Mouse (Mus musculus) embryonic facial prominence, embryonic 15.5 days (tissue): ENCODE measurements around the gene Gm6760. TPM values are rescaled to one million over a fixed set of nuclear protein-coding genes. Genes with fewer than 3 reads are reported as not detected.

Experiments
- ATAC-seq: fragments of 200-750 bp; cut with Nextera tagmentation; 2 replicates; pipeline ENCODE4 v1.8.0; 2017; ENCODE audit warnings: low read depth, moderate TSS enrichment; ENCODE audit not compliant: insufficient number of reproducible peaks, low FRiP score, low TSS enrichment
- H3K27ac ChIP-seq: fragments of 300-500 bp; sonication (generic); replicated peaks from 2 replicates; pipeline ENCODE4 v1.5.1; 2015; ENCODE audit warnings: mild to moderate bottlenecking, inconsistent platforms
- H3K27me3 ChIP-seq: fragments of 300-500 bp; sonication (generic); 2 replicates; pipeline ENCODE4 v1.6.1; 2015; ENCODE audit warnings: inconsistent platforms
- H3K36me3 ChIP-seq: fragments of 300-500 bp; sonication (generic); 2 replicates; pipeline ENCODE4 v1.6.1; 2015; ENCODE audit warnings: mild to moderate bottlenecking, inconsistent platforms
- H3K4me1 ChIP-seq: fragments of 300-500 bp; sonication (generic); 2 replicates; pipeline ENCODE4 v1.6.1; 2015; ENCODE audit warnings: inconsistent platforms
- H3K4me2 ChIP-seq: fragments of 300-500 bp; sonication (generic); replicated peaks from 2 replicates; pipeline ENCODE4 v1.6.1; 2015; ENCODE audit warnings: mild to moderate bottlenecking, inconsistent platforms
- H3K4me3 ChIP-seq: fragments of 300-500 bp; sonication (generic); replicated peaks from 2 replicates; pipeline ENCODE4 v1.5.1; 2015; ENCODE audit warnings: mild to moderate bottlenecking, inconsistent platforms
- H3K9ac ChIP-seq: fragments of 300-500 bp; sonication (generic); 2 replicates; pipeline ENCODE4 v1.6.1; 2015; ENCODE audit warnings: inconsistent platforms
- H3K9me3 ChIP-seq: fragments of 300-500 bp; sonication (generic); replicated peaks from 2 replicates; pipeline ENCODE4 v1.6.1; 2016; ENCODE audit warnings: inconsistent platforms
- WGBS: fragments of 180-500 bp; shearing (Covaris S2); methylation state at CpG from one replicate; pipeline ENCODE4 v1.1.7; 2015; 5-methylcytosine and 5-hydroxymethylcytosine counted together
- polyA plus RNA-seq: library from polyadenylated mRNA; unstranded; fragments of >200 nt; fragmentation: Nextera tagmentation; extraction: Ambion mirVana; gene quantifications from 2 replicates; pipeline ENCODE4 v1.2.1, GENCODE M21; 2015

Gm6760 gene
- polyA plus RNA-seq = not detected in 2 replicates

GRCm38 (mm10) chrX:64152098-64152497 is at the start of gene Gm6760:
Gm6760 (minus strand) TSS chrX:64152198.
- WGBS = 55% methylated on average over 2 of the region's 2 CpGs
- Histone ChIP-seq H3K27ac (no peak within 1 kb of the TSS), H3K9ac (no peak within 1 kb of the TSS), H3K4me3 (no peak within 1 kb of the TSS), H3K9me3 (no peaks in the 10 kb centered on the region), H3K4me1 (no peaks in the 10 kb centered on the region), H3K36me3 (no peaks in the 10 kb centered on the region), H3K27me3 (no peaks in the 10 kb centered on the region), H3K4me2 (no peak within 1 kb of the TSS)
- no peak for ATAC-seq

DNA sequence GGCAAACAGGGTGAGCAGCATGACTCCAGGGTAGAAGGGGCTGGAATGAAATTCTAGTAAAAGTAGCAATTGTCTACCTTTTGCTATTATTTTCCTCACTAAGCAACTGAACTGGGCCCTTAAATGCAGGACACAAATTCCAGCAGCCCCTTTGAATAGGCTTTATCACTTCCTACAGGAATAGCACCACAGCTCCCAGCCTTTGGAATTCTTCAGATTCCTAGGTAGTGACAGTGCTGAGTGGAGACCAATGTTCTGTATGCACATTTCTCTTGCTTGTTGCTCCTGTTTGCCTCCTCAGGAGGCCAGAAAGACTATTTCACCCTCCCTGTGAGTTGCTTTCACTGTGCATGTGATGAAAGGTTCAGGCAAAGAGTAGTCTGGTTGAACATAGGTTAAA is 29.2 kb upstream of the Gm6760 start:
- no peak for ATAC-seq
- Histone ChIP-seq H3K36me3 (no peaks in the 10 kb centered on the region), H3K4me1 (no peaks in the 10 kb centered on the region), H3K4me3 (no peak overlapping the region), H3K9me3 (no peaks in the 10 kb centered on the region), H3K27me3 (no peaks in the 10 kb centered on the region), H3K9ac (no peak overlapping the region), H3K27ac (no peak overlapping the region), H3K4me2 (no peak overlapping the region)

- WGBS = 82% methylated on average over 11 of the region's 11 CpGs
- H3K27ac ChIP-seq = no peak within 1 kb of the TSS
- no peaks in the 10 kb centered on the region for H3K9me3 ChIP-seq
- H3K4me3 ChIP-seq = no peak within 1 kb of the TSS
- no peaks in the 10 kb centered on the region for H3K27me3 ChIP-seq
- no peak within 1 kb of the TSS for H3K4me2 ChIP-seq
- no peaks in the 10 kb centered on the region for H3K36me3 ChIP-seq
- ATAC-seq = no peak
- H3K4me1 ChIP-seq = no peaks in the 10 kb centered on the region
- H3K9ac ChIP-seq = no peak within 1 kb of the TSS
Observed at GRCm38 (mm10) chrX:64173248-64173647, 21.2 kb upstream of the Gm6760 start, which contains the start of gene 3830417A13Rik. 3830417A13Rik (plus strand) TSS chrX:64173548.

Other genes starting within 250 kb of the Gm6760 start
- gene 3830417A13Rik, start 21.4 kb upstream of the Gm6760 start, polyA plus RNA-seq = 0.71 and 0.85 TPM in 2 replicates
- gene Slitrk4, start 124.8 kb upstream of the Gm6760 start, polyA plus RNA-seq = 2.5 and 2.9 TPM in 2 replicates